Mouse (Mus musculus): ENCODE measurements at regions not wholly inside any gene's neighbourhood (a gene's known extent, or its start where the extent isn't known, plus 50 kb on each side); places are given as distances from the start of the nearest gene placed in this dataset.
"Not testable (repeated sequence)": the region's sequence is repeated elsewhere in the genome, so short reads cannot be mapped to it uniquely, and the experiment has no call there.

GRCm38 (mm10) chr1:161621291-161621690 is 126.8 kb downstream of the Tnfsf18 start:
- peak; percentile 30 for DNase-seq (ENCODE audit: low read depth)

GRCm38 (mm10) chr1:161614091-161614490 is 119.6 kb downstream of the Tnfsf18 start:
- not testable (repeated sequence) for DNase-seq (ENCODE audit: low read depth)

GRCm38 (mm10) chr1:161613658-161614057 is 119.2 kb downstream of the Tnfsf18 start:
- not testable (repeated sequence) for DNase-seq (ENCODE audit: low read depth)

GRCm38 (mm10) chr1:161607446-161607845 is 113.0 kb downstream of the Tnfsf18 start:
- peak; percentile 76 for DNase-seq (ENCODE audit: low read depth)

- no peak for DNase-seq (ENCODE audit: low read depth)
Measured at GRCm38 (mm10) chr1:161602150-161602549, 107.7 kb downstream of the Tnfsf18 start.

- DNase-seq (ENCODE audit: low read depth), result no peak
Measured at GRCm38 (mm10) chr1:161601167-161601566, 106.7 kb downstream of the Tnfsf18 start.

GRCm38 (mm10) chr1:161598167-161598566 is 103.7 kb downstream of the Tnfsf18 start:
- DNase-seq (ENCODE audit: low read depth), result peak; percentile 18

- no peak for DNase-seq (ENCODE audit: low read depth)
Measured at GRCm38 (mm10) chr1:161576530-161576929, 82.1 kb downstream of the Tnfsf18 start.

GRCm38 (mm10) chr1:161575939-161576338 is 81.5 kb downstream of the Tnfsf18 start:
- no peak for DNase-seq (ENCODE audit: low read depth)

GRCm38 (mm10) chr1:161575171-161575570 is 80.7 kb downstream of the Tnfsf18 start:
- no peak for DNase-seq (ENCODE audit: low read depth)

GRCm38 (mm10) chr1:161570762-161571161 is 76.3 kb downstream of the Tnfsf18 start:
- DNase-seq (ENCODE audit: low read depth), result no peak

GRCm38 (mm10) chr1:161567826-161568225 is 73.4 kb downstream of the Tnfsf18 start:
- DNase-seq (ENCODE audit: low read depth), result no peak

GRCm38 (mm10) chr1:161560368-161560767 is 65.9 kb downstream of the Tnfsf18 start:
- no peak for DNase-seq (ENCODE audit: low read depth)

Measured in fibroblast of lung, adult 2 months (primary cell).